Mouse (Mus musculus) urinary bladder, adult 2 months (tissue): ENCODE measurements around the gene Mgll. TPM values are rescaled to one million over a fixed set of nuclear protein-coding genes. Genes with fewer than 3 reads are reported as not detected.

Experiments
- DNase-seq: peaks from one replicate; pipeline ENCODE4 v3.0.0; 2022; ENCODE audit warnings: low spot score
- polyA plus RNA-seq: library from polyadenylated mRNA; depleted of rRNA; stranded (reverse); fragments of >200 nt; gene quantifications from 2 replicates; pipeline ENCODE4 v1.2.3, GENCODE M21; 2012

Mgll gene
- polyA plus RNA-seq, 1 experiment, result 66.3 TPM

DNA sequence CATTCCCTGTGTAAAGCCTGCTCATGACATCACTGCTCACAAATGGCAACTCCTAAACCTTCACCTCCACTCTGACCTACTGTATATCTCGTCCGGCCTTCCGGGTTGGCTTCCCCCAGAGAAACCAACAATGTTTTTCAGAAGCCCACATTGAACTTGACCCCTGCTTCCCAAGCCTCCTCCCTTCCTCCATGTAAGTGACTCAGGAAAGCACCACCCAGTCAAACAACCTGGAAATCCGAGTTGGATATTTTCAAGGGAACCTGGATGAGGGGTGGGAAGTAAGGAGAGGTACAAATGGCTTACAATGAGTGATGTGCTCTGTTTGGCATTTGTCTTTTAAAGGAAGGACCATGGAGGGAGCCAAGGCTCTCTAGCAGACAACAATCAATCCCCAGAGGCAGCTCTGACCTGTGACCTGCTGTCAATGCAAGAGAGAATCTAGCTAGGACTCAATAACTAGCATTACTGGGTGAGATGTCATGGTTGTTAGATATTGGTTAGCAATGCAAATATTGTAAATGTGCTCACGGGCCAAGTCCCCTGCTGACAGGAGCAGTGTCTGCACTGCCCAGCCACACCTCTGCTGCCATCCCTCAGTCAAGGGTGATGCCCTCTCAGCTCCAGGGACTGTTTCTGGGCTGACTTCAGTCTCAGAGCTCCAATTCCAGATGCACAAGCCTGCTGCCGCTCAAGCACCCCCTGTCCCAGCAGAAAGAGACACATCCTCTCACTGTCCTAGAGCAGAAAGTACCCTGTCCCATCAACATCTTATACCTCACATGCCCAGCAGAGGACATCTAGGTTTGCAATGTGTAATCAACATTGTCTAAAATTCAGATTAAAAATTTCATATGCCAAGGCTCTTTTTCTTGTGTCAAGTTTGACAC is 6.8 kb upstream of the Mgll start:
- DNase-seq, result no peak

DNA sequence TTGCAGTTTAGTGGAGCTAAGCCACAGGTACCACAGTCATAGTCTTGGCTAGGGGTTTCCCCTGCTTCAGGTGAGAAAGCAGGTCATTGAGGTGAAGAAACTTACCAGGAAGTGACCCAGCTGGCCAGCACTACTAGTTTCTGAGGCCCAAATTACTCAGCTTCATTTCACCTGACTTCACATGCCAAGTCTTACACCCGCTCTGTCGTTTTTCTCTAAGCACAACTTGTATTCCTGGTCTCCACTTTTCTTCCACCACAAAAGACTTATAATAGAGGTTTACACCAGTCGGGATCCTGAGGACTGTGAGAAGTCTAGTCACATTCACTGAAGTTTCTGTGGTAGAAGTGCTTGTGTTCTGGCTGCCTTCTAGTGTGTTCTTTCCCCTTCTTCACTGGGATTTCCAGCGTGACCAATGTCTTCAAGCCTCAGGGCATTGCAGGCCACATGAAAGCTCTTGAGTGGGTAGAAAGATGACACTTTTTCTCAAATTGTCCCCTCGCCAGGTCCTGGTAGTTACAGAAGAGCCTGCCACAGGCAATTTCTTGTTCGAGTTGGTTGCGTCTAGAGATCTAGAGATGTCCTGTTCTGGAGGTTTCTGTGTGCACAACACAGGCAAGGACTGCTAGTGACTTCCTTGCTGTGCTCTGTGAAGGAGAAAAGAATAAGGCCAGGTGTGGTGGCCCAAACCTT is 6.0 kb upstream of the Mgll start:
- DNase-seq, result no peak

DNA sequence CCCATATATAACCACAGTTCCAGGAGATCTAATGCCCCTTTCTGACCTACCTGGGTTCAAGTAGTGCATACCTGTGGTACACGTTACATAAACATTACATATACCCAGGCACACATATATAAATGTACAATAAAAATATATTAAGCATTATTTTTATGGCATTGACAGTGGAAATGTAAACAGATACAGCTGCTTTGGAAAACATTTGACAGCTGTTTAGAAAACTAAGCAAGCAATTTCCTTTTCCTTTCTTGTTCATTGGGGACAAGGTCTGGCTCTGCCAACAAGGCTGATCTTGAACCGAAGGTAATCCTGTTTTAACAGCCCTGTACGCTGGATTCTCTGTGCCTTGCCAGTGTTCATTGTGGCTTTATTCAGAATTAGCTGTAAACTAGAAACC is 3.2 kb upstream of the Mgll start:
- DNase-seq, result no peak

DNA sequence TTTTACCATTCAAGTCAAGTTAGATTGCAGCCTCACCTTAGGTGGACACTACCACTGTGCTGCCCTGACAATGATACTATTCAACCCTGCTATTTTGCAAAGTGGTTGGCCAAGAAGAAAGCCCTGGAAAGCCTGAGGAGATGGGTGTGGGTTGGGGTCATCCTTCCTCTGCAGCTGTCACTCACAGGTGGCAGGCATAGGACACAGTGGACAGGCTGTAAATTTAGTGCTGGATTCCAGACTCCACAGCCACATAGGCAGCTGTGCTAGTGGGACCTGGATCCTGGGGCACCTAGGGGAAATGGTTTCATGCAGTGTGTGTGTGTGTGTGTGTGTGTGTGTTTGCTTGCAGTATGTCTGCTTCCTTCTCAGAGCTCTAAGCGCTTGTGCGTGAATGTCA is 1.3 kb upstream of the Mgll start:
- DNase-seq, result no peak

DNA sequence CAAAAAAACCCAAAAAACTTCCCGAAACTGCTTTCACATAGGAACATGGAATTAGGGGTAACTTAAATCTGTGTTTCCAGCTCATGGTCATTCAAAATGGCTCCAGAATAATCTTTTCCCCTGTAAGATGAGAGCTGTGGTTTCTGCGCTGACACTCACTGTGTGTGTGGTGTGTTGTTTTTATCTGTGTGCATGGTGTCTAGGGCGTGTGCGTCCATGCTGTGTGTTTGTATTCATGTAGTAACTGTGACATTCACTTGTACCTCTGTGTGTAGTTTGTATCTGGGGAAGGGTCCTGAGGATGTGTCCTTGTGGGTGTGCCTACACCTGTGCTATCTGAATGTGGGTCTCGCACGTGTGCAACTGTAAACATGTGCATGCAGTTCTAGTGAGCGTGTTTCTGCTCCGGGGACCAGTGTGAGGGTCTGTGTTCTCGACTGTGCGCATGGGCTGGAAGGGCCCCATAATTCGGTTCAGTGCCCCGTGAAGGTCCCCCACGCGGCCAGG is 353 bp upstream of the Mgll start:
- no peak for DNase-seq

DNA sequence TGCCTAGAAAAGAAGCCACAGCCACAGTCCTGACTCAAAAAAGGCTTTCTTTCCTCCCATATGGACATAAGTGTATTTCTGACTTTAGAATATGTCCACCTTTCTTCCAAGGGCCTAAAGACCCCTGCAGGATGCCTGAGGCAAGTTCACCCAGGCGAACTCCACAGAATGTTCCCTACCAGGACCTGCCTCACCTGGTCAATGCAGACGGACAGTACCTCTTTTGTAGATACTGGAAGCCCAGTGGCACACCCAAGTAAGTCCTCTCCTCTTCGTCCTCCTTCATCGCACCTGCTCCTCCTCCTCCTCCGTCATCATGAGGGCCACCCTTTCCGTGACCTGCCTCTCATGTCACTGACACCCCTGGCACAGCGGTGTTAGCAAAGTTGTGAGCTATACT is 1.4 kb downstream of the Mgll start:
- no peak for DNase-seq

DNA sequence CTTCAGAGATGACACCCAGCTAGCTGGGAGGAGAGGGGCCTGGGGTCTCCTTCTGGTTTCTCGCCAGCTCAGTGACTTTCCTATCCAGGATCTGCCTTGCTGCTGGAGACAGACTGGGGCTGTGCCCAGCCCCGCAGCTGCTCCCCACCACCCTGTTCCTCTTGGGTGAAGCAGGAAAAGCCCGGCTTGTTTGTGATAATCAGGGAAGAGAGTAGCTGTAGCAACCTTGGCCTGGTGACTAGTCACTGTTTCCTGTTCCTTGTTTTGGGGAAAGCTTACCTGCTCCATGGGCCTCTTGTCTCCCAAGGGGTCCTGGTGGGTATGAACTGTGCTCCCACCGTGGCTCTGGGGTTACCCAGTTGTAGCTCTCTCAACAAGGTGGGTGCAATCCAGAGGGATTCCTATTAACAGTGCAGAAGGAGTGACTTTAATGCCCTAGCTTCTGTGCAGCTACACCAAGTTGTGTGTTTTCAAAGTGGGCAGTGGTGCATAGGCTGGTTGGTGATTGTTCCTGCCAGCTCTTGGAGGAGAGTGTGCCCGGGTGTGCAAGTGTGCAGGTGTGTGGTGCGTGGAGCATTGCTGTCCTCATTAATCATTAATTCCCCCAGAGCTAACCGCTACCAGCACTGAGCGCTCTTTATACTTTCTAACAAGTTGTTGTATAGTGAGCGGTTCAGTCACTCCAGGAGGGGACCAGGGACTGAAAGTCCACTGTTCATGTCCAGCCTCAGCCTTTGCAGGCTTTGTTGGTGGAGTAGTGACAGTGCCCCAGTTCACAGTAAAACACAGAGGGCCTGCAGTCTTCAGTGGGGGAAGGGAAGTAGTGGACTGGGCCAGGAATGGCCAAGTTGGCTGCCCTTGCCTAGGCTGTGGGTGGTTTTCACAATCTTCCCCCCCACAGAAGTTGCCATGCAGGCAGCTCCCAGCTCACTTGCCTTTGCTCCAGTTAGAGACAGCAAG is 2.3 kb downstream of the Mgll start:
- DNase-seq, result no peak

DNA sequence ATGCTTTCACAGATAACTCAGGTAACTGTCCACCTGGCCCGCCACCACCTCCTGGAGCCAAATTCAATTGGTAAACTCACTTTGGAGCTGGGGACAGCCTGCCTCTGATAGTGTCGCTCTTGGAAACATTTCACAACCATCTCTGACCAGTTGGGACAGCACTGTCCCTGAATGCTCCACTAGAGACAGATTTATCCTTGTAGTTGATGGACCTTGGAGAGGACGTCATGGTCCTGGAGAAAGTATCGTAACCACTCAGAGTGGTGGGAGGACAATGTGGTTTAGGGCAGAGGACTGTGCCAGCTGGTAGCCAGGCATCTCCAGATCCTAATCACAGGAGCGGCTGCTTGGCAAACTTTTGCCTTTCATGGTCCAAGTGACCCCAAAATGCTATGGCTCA is 3.3 kb downstream of the Mgll start:
- DNase-seq, result no peak

DNA sequence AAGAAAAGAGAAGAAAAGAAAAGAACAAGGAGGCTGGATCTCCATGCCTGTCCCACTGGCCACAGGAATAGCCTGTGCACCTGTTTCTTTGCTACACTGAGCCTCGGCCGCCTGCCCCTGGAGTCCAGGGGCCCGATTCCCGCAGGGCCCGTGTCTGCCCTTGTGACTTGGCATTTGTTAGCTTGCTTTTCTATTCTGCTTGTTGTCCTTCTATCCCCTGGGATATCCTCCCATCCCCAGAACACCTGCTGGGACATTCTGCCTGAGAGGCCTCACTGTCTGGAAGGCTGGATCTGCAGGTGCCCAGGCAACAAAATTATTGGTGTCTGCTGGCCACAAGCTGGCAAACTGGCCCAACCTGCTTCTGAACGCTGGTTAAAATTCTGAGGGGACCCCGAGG is 3.8 kb downstream of the Mgll start:
- DNase-seq, result no peak

DNA sequence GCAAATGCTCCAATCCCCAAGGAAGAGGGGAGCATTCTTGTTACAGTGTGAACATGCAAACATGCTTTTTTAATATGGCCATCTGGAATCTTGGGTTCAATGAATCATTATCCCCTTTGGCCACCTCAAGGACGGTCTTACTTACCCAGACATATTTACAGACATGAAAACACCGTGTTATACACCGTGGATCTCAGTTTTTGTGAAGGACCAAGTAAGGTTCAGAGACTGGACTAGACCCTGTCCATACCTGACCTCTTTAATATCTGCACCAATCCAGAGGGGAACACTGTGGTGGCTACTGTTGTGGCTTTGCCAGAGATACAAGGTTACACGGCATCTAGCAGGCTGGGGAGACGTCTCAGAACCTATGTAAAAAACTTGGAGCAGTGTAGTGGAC is 4.3 kb downstream of the Mgll start:
- no peak for DNase-seq

DNA sequence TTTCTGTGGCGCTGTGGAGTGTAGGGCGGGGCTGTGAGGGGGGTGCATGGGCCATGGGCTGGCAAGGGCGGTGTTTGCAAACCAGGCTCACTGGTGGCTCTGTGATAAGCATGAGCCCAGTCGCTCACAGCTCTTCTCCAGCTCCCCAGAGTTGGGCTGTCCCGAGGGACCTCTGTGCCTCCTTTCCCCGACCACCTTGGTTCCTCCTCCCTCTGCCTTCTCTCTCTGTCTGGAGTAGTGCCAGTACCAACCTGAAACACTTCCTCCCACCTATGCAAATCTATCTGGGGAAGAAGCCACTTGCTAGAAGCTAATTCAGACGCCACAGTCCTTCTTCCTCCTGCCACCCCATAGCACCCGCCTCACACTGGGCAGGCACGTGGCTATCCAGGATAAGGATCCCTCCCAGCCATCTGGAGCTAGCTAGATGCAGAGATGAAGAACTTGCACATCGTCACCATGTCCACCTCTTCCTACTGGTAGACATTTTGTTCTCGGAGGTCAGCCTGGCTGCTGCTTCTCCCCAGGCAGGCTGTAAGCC is 7.1 kb downstream of the Mgll start:
- no peak for DNase-seq

DNA sequence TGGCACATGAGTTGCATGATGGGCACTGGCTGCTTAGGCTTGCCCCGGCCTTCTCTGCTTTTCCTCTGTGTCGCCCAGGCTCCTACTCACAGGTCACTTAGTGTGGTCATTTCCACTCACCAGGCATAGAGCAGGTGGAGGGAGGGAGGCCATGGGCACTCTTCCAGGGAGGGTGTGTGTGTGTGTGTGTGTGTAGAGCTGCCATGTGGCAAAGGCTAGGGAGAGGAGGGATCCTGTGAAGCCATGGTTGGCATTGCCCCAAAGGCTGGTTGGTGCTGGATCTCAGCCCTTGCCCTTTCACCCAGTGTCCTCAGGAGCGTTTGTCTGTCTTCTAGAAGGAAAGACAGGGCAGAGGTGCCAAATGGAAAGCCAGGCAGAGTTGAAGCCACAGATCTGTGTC is 7.8 kb downstream of the Mgll start:
- DNase-seq, result no peak

DNA sequence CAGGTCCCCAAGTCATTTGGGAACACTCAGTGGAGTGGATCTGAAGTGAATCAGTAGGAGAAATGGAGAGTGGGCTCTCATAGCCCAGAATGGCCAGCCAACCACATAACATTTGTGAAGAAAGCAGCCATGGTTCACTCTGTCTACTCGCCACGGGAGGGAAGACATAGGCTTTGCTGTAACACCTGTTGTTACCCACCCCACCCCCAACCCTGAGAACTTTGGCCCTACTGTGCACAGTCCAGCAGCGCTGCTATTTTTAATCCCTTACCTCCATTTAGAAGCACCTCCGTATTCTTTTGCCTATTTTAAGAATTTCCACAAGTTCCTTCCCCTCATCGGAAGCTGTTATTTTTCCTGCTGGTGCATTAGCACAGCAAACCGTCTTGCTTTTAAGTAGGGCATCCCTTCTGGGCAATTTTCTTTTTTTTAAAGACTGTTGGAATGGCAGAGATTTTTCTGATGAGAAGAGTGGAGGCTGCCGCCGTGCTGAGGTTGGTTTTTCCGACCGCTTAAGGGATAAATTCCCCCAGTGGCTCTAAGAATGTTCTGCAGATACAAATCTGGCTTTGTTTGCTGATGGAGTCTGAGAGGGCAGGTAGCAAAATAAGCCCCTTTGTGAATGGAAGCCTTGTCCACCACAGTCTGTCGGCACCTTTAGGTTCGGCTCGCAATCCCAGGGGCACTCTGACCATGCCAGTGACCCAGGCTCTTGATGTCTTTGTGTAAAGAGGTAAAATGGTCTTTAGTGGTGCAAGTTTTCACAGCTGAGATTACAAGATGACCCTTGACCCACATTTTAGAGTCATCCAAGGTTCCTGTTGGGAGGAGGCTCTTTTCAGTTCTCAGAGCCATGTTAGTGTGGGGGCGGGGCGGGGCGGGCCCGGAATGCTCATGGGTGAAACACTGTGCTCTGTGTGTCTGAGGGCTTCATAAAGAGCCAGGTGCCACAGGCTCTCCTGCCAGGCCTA is 8.7 kb downstream of the Mgll start:
- DNase-seq, result no peak

DNA sequence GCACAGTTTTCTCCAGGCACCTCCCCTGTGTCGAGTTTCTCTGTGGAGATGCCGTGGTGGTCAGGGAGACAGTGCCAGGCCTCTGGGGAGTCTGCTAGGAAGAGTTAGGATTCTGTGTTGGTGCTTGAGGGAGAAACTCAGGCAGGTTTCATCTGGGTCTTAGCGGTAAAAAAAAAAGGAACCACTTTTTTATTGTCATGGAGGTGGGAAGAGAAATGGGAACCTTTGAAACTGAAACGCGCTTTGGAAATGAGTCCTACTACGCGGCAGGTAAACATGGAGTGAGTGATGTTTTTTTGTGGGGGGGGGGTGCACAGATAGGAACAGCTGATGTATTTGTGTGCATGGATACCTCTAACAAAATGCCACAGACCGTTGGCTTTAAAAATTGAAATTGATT is 12.1 kb downstream of the Mgll start:
- DNase-seq, result no peak

DNA sequence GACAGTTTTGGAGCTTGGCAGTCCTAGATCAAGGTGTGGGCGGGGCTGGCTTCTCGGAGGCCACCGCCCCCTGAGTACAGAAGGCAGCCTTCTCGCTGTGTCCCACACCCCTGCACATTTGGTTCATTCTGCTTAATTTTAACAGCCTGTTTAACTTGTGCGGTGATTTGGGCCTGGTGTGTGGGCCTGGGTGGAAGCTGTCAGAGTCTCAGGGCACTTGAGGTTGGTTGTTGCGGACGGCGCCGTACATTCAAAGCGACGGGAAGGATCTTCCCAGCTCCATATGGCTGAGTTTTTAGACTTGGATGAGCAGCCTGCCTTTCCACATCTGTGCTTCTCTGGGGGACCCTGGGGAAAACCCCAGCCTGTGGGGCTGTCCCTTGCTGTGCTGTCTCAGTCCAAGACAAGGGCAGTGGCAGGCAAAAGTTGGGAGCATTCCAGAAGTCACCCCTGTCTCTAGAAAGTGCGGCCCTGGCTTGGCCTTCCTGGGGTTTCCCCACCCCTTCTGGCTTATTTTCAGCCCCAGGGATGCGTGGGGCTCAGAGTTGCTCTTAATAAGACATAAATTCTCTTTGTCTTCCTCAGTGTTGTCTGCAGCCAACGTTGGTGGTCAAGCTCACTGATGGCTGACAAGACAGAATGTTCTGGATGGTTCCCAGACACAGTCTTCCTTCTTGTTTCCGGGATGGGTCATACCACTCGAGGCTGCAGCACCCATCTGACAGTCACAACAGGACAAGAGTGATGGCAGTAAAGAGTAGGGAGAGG is 12.7 kb downstream of the Mgll start:
- no peak for DNase-seq

DNA sequence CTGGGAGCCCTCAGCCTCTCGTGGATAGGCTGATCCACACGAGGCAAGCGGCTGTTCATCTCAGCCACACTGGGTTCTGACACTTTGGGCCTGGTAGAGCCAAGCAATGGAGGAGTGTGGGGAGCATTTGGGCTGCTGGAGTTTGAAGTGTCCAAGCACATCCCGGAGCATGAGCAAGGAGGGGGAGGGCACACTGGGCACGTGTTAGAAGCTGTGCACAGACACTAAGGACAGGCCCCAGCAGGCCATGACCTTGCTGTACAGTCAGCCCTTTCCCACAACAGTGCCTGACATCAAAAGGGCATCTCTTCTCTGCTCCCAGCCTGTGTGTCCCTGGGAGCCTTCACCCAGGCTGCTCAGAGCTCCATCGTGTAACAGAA is 13.3 kb downstream of the Mgll start:
- DNase-seq, result no peak

DNA sequence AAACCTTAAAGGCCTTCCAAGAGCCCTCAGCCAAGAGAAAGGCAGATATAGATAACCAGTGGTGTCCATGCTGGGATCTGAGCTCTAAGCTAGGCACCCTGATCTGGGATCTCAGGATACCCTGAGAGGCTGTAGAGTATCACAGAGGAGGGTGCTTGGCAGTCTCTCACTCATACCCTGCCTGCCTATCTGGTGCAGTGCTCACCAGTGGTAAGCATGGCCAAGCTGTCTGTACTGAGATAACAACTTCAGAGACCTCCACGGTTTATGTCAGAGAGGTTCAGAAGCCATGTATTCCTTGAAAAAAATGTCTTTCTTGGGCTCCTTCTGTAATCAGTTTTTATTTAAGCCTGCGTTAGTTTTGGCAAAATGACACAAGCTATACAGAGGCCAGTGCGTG is 16.8 kb downstream of the Mgll start:
- DNase-seq, result no peak

DNA sequence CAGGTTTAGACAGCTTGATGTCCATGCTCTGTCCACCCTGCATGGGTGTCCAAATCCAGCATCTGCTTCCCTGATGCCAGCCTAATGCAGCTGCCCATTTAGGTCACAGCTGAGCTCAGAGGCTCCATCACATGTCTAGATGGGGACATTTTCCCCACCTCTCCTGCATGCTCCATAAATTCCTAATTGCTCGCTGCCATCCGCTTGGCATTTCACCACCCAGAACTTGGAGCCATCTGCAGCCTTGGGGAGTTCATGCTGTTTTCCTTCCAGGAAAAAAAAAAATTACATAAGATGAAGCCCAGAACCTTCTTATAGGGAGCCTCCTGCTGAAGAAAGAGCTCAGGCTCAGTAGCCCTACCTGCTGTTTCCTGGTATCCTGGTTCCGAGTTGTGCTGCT is 17.6 kb downstream of the Mgll start:
- no peak for DNase-seq

DNA sequence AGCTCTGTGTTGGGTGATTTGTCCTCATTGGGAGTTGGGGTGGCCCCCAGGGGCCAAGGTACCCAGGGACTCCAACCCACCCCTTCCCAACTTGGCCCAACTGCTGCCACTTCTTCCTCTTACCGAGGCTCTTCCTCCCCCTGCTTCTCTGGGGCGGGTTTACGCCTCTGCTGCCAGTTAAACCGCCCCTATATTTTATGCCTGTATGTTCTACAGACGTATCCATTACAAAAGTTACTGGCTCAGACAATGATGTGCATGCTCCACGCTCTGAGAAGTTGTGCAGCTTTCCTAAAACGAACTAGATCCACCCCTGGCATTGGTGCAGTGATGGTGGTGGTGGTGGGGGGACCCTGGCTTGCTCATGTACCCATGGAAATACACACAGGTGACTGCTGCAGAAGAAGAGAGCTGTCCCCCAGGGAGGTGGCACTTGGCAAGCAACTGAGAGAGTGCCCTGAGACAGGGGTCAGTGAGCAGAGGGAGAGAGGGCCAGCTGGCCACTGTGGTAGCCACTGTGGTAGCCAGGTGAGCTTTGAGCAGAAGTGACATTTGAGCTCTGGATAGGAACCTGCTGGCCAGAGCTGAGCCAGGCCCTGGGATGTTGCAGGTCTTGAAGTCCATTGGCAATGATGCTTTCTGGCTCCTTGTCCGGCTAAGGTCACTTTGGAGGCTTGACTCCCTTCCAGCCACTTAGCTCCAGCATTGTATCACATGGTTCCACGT is 18.2 kb downstream of the Mgll start:
- DNase-seq, result no peak
